Mouse (Mus musculus) olfactory bulb, adult 2 months (tissue): ENCODE results near the gene Gm28042.

Experiments
- CTCF ChIP-seq: fragments of 200-500 bp; IDR thresholded peaks from 2 replicates; pipeline ENCODE4 v1.5.1; 2012; ENCODE audit warnings: low read depth, mild to moderate bottlenecking, low read length, moderate library complexity; ENCODE audit not compliant: insufficient read depth
- POLR2A ChIP-seq: fragments of 200-500 bp; IDR thresholded peaks from 2 replicates; pipeline ENCODE4 v1.6.1; 2012; ENCODE audit warnings: mild to moderate bottlenecking, low read depth, low read length, moderate library complexity; ENCODE audit not compliant: insufficient read depth

DNA sequence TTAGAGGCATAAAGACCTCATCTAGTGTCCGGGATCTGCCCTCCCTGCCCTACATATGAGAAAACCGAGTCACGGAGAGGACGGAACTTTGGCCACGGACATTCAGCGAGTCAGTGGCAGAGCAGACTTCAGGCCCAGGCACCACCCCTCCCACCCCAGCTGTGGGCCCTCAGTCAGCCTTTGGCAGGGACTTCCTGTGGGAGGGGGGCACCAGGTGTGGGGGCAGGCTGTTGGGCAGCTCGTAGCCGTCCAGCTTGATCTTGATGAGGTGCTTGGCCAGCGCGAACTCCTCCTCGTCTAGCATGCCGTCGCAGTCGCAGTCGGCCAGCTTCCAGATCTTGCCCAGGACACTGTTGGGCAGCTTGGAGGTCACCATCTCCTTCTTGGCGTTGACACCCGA, 63.7 kb downstream of the Gm28042 start:
- TF ChIP-seq CTCF (no peak), POLR2A (no peak)
